Mouse (Mus musculus): ENCODE measurements at regions not wholly inside any gene's neighbourhood (a gene's known extent, or its start where the extent isn't known, plus 50 kb on each side); places are given as distances from the start of the nearest gene placed in this dataset.

GRCm38 (mm10) chrX:158808526-158809144 lies 401.5 kb upstream of the Rps6ka3 start:
- no peak for DNase-seq (ENCODE audit: low spot score in 2 of 2)

- DNase-seq (ENCODE audit: low spot score in 2 of 2), result no peak
Measured at GRCm38 (mm10) chrX:158813811-158814210, 396.3 kb upstream of the Rps6ka3 start.

- DNase-seq (ENCODE audit: low spot score in 2 of 2), result no peak
Measured at GRCm38 (mm10) chrX:158837546-158837945, 372.6 kb upstream of the Rps6ka3 start.

GRCm38 (mm10) chrX:158852308-158852707 lies 357.8 kb upstream of the Rps6ka3 start:
- peak; percentile 55 to 80 for DNase-seq (ENCODE audit: low spot score in 2 of 2)
